Mouse (Mus musculus) myocyte (in vitro differentiated cells): ENCODE measurements around the gene Tubgcp3.

Source experiments
- CEBPB ChIP-seq: IDR thresholded peaks from 2 replicates; pipeline ENCODE4 v1.6.1; 2011; ENCODE audit warnings: mild to moderate bottlenecking, moderate library complexity; ENCODE audit not compliant: poor library complexity, insufficient read depth, severe bottlenecking
- E2F4 ChIP-seq: IDR thresholded peaks from one replicate; pipeline ENCODE4 v1.6.1; 2011; ENCODE audit warnings: mild to moderate bottlenecking, control low read depth, moderate library complexity; ENCODE audit not compliant: insufficient read depth
- MAX ChIP-seq: IDR thresholded peaks from one replicate; pipeline ENCODE4 v1.6.1; 2011; ENCODE audit warnings: low read depth, mild to moderate bottlenecking, control low read depth
- MYOG ChIP-seq, 3 experiments: IDR thresholded peaks; one replicate each; pipeline ENCODE4 v1.6.1; 2011; ENCODE audit warnings: control low read depth in 2 of 3, low read depth in 2 of 3, mild to moderate bottlenecking in 2 of 3; ENCODE audit not compliant: insufficient read length in 2 of 3, control insufficient read depth in 1 of 3, insufficient read depth in 1 of 3
- POLR2A ChIP-seq: IDR thresholded peaks from one replicate; pipeline ENCODE4 v1.6.1; 2011; ENCODE audit warnings: low read depth, mild to moderate bottlenecking, control low read depth, moderate library complexity; ENCODE audit not compliant: insufficient read length
- POLR2AphosphoS2 ChIP-seq: IDR thresholded peaks from one replicate; pipeline ENCODE4 v1.6.1; 2011; ENCODE audit warnings: low read depth, control low read depth; ENCODE audit not compliant: insufficient read length
- SRF ChIP-seq: IDR thresholded peaks from one replicate; pipeline ENCODE4 v1.6.1; 2011; ENCODE audit warnings: low read depth; ENCODE audit not compliant: control insufficient read depth, insufficient read length
- TCF12 ChIP-seq: IDR thresholded peaks from one replicate; pipeline ENCODE4 v1.6.1; 2011; ENCODE audit warnings: mild to moderate bottlenecking, control low read depth; ENCODE audit not compliant: poor library complexity, insufficient read depth, severe bottlenecking
- USF1 ChIP-seq: IDR thresholded peaks from one replicate; pipeline ENCODE4 v1.6.1; 2011; ENCODE audit warnings: low read depth, mild to moderate bottlenecking, control low read depth, moderate library complexity

- TF ChIP-seq MAX = no peak
- TF ChIP-seq POLR2A = no peak
- no peak for TF ChIP-seq TCF12
- TF ChIP-seq POLR2AphosphoS2 = no peak
- no peak for TF ChIP-seq CEBPB
- no peak for TF ChIP-seq USF1
- TF ChIP-seq MYOG (IDR thresholded peaks at IDR 0.05; ENCODE audit: control insufficient read depth in 1 of 3, insufficient read depth in 1 of 3, insufficient read length in 2 of 3, low read depth in 2 of 3) = no peak
- no peak for TF ChIP-seq SRF
- TF ChIP-seq E2F4 = no peak
Observed at GRCm38 (mm10) chr8:12565488-12565887, 106.6 kb downstream of the Tubgcp3 start.
